ENCODE assay signal across 17 mouse cellular contexts in genomic region chr4:126498601-126499000, GRCm38 (mm10). TPM values are rescaled to one million over a fixed set of nuclear protein-coding genes. Genes with fewer than 3 reads are reported as not detected.
DNase-seq lines count a peak whose midpoint lies in the region; ATAC-seq lines count a peak whose summit lies in the region.
"Had no signal": no experiment of that assay in that cellular context is flagged by ENCODE, and none has a peak within 500 bp of the region (broad histone marks: within the 10 kb centered on the region; RNA-seq: fewer than 3 reads in every experiment).

No protein-coding gene starts in this region.

- intact Hi-C loops in gastrocnemius, postnatal 14 days (cut with DNase I; ENCODE audit: low total_unique reads) = no loop called here

- peak; percentile 46 for ATAC-seq in megakaryocyte progenitor cell, adult 5-6 weeks (replicated peaks; ENCODE audit: poor library complexity)
- ATAC-seq: forebrain, embryonic 13.5 days; forebrain, embryonic 15.5 days; forebrain, postnatal 0 days had no signal

- peak; percentile 23 for DNase-seq in 416B (ENCODE audit: low read depth)
- peak; percentile 7 for DNase-seq in MEL-GATA-1-ER (ENCODE audit: extremely low read depth, low read depth)
- DNase-seq in gastrocnemius, postnatal 14 days = no peak
- DNase-seq in adrenal gland, postnatal 14 days = no peak
- DNase-seq in embryo, embryonic 10.5 days (ENCODE audit: low spot score) = no peak
- DNase-seq: adrenal gland, adult 2 months; adrenal gland, postnatal 10 days; adrenal gland, postnatal 36 days; cerebellum, adult 11-12 months; cerebellum, adult 2 months; cerebellum, adult 9-10 months; cerebellum, postnatal 10 days; cerebellum, postnatal 25 days; forebrain, postnatal 0 days had no signal

RNA-seq across cellular contexts. Expression of gene Ago1, which starts 30.2 kb away (rescaled TPM):
- 14.8 and 20.4 TPM in 2 replicates for total RNA-seq in megakaryocyte progenitor cell, adult 5-6 weeks (2015)
- total RNA-seq in megakaryocyte progenitor cell, adult 5-6 weeks (2017) = 16.0 and 19.6 TPM in 2 replicates
- 1 to 10 TPM; 6.8 to 7.9 TPM for total RNA-seq in gastrocnemius, postnatal 14 days (2021)
- total RNA-seq in adrenal gland, postnatal 14 days (2021) = 27.5 and 29.3 TPM in 2 replicates

RNA-seq across cellular contexts. Expression of gene Ago4, which starts 34.7 kb away (rescaled TPM):
- 2.0 and 2.1 TPM in 2 replicates for total RNA-seq in megakaryocyte progenitor cell, adult 5-6 weeks (2015)
- 3.2 and 4.9 TPM in 2 replicates for total RNA-seq in megakaryocyte progenitor cell, adult 5-6 weeks (2017)
- 1 to 10 TPM; 2.1 to 2.2 TPM for total RNA-seq in gastrocnemius, postnatal 14 days (2021)
- total RNA-seq in adrenal gland, postnatal 14 days (2021) = 4.3 and 5.9 TPM in 2 replicates

RNA-seq across cellular contexts. Expression of gene Clspn, which starts 58.1 kb away (rescaled TPM):
- total RNA-seq in megakaryocyte progenitor cell, adult 5-6 weeks (2015) = 32.5 and 33.7 TPM in 2 replicates
- total RNA-seq in megakaryocyte progenitor cell, adult 5-6 weeks (2017) = 66.8 and 106 TPM in 2 replicates
- 1 to 10 TPM; 2.1 to 2.5 TPM for total RNA-seq in gastrocnemius, postnatal 14 days (2021)
- 10.2 and 11.3 TPM in 2 replicates for total RNA-seq in adrenal gland, postnatal 14 days (2021)

Comparison
In these comparisons a context has a peak if more than half of its experiments do, and no peak if none do; other contexts are left out.
1. DNase-seq: peak in 416B (single experiment) and MEL-GATA-1-ER (single experiment); none in gastrocnemius, postnatal 14 days (single experiment), adrenal gland, postnatal 14 days (single experiment) and embryo, embryonic 10.5 days (single experiment).